Mouse (Mus musculus) brain, embryonic 14.5 days (tissue): ENCODE measurements at regions not wholly inside any gene's neighbourhood (a gene's known extent, or its start where the extent isn't known, plus 50 kb on each side); places are given as distances from the start of the nearest gene placed in this dataset.

Source experiments
- DNase-seq: peaks from one replicate; pipeline ENCODE4 v3.0.0-alpha.2; 2011; ENCODE audit warnings: low read depth
- CTCF ChIP-seq: fragments of 200-500 bp; IDR thresholded peaks from 2 replicates; pipeline ENCODE4 v1.5.1; 2012; ENCODE audit warnings: inconsistent platforms, mild to moderate bottlenecking, moderate library complexity, borderline replicate concordance; ENCODE audit not compliant: insufficient read depth, insufficient read length; ENCODE audit errors: extremely low read depth
- POLR2A ChIP-seq: fragments of 200-500 bp; IDR thresholded peaks from 2 replicates; pipeline ENCODE4 v1.6.1; 2012; ENCODE audit warnings: mild to moderate bottlenecking, inconsistent platforms, borderline replicate concordance; ENCODE audit not compliant: poor library complexity, insufficient read depth, insufficient read length, severe bottlenecking; ENCODE audit errors: extremely low read depth

GRCm38 (mm10) chr3:53729131-53729530 is 72.0 kb upstream of the Frem2 start:
- TF ChIP-seq POLR2A (no peak), CTCF (no peak)
- DNase-seq, result no peak

- DNase-seq, result no peak
- TF ChIP-seq CTCF (no peak), POLR2A (no peak)
These were observed 70.6 kb upstream of the Frem2 start for GRCm38 (mm10) chr3:53727737-53728136.

GRCm38 (mm10) chr3:53707101-53707500 is 49.9 kb upstream of the Frem2 start:
- TF ChIP-seq CTCF (no peak), POLR2A (no peak)
- no peak for DNase-seq
